Mouse (Mus musculus) left cerebral cortex, adult 18-20 months (tissue): Measurements from ENCODE around the gene Id1. TPM values are rescaled to one million over a fixed set of nuclear protein-coding genes. Genes with fewer than 3 reads are reported as not detected.

Experiments used
- DNase-seq, 2 experiments: peaks; one replicate each; pipeline ENCODE4 v3.0.0; 2021 to 2022; ENCODE audit warnings: low spot score in 2 of 2, mixed read lengths in 1 of 2
- long read RNA-seq, 2 experiments: library from polyadenylated mRNA; stranded (forward); transcript quantifications; one replicate each; pipeline ENCODE4 v2.0.0; 2021
- total RNA-seq, 2 experiments: library from RNA; stranded (reverse); gene quantifications; 2 replicates each; pipeline ENCODE4 v1.2.3; 2021

Gene Id1
- total RNA-seq, result 10 to 100 TPM; 20.6 to 27.2 TPM
- long read RNA-seq, experiment 1, transcript Id1-201 (2 exons, 934 nt), result major isoform, 10 of 11 reads
- long read RNA-seq, experiment 1, partial matches to known transcripts, result 0 of 11 reads
- long read RNA-seq, experiment 1, other reads (novel, unspliced or antisense), result 1 of 11 reads
- long read RNA-seq, experiment 2, transcript Id1-201 (2 exons, 934 nt), result major isoform, 5 of 5 reads
- long read RNA-seq, experiment 2, partial matches to known transcripts, result 0 of 5 reads
- long read RNA-seq, experiment 2, other reads (novel, unspliced or antisense), result 0 of 5 reads

DNA sequence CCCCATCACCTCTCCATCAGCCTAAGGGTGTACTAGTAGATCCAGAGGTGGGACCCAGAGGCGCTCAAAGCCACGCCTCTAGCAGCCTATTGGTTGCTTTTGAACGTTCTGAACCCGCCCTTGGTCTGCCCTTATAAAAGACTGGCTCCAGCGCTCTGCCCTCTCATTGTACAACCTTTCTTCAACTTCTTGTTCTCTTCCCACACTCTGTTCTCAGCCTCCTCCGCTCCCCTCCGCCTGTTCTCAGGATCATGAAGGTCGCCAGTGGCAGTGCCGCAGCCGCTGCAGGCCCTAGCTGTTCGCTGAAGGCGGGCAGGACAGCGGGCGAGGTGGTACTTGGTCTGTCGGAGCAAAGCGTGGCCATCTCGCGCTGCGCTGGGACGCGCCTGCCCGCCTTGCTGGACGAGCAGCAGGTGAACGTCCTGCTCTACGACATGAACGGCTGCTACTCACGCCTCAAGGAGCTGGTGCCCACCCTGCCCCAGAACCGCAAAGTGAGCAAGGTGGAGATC is at the start of gene Id1:
Id1 (plus strand) TSS at position 162 of the 512 bp plus-strand sequence.
- peak; percentile 38 to 44 for DNase-seq

DNA sequence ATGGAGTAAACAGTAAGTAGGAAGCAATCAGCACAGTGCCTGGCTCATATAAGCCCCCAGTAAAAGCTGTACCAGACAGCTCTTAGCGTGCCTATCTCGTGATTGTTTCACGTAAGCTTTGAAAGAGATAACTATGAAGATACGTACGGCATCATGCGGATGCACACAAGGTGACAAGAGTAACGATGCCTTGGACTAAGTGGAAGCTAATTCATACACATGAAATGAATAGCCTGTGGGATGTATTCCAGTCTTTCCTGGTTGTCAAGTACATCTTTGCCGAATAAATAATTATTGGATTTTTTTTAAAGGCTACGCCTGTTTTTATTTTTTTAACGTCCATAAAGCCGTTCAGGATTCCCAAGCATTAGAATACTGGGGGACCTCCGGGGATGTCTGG is 49.7 kb upstream of the Id1 start:
- DNase-seq, result no peak

DNA sequence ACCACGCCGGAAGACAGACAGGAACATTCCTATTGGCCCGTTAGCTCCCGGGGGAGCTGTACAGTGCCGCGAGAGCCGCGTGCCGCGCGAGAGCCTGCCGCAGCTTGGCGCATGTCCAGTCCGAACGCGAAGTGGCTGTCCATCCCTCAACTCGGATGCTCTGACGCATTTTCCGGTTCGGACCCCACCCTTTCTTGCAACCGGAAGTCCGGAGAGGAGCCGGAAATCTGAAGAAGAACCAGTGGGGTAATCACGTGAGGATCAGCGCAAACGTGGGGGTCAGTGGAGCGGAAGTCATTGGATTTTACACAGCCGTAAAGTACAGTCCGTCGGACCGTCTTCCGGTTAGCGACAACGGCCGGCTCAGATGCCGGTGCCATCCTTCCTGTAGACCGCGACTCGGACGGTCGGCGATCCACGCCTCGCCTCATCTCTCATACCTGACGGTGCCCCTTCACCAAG is 49.2 kb upstream of the Id1 start, which contains the start of gene Mcts2:
Mcts2 (plus strand) TSS at position 230 of the 462 bp plus-strand sequence.
- peak; percentile 87 to 94 for DNase-seq

DNA sequence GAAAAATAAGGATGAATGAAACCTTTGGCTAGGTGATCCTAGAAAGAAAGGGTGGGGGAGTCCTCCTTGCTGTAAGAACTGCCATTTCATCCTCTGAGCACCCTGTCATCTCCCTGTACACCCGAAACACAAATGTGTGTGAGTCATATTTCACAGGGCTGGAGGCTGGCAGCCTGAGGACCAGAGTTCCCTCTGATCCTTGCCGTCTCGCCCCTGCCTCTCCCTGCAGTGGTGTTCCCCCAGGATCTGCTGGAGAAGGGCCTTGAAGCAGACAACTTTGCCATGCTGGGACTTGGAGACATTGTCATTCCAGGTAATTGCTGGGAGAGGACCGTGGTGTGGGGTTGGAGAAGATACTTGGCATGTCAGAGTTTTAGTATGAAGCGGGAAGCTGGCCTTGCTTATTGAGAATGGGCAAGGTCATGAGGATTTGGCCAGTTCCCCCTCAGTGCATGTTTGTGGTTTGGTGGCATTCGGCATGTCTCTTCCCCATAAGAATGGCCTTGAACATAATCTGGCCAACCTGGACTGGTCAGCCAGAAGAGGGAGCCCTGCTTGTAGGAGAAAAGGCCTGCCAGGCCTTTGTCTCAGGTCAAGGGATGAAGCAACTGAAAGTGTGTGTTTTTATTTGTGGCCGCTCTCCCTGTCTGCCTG is 44.4 kb upstream of the Id1 start:
- no peak for DNase-seq

DNA sequence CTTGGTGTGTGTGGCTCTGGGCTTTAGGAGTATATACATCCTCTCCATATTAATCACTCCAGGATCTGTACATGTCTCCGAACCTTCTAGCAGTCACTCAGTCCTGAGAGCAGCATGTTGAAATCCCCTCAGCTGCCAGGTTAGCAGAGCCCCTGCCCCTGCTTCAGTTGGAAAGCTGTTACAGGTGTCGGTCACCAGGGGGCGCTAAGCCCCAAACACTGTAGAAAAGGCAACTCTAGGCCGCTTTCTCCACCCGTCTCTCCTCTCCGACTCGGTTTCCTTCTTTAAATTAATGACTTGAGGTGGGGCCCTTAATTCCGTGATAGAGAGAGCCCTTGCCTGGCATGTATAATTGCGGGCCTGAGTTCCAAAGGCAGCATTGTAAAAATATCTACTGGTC is 42.8 kb upstream of the Id1 start:
- peak; percentile 62 to 71 for DNase-seq

DNA sequence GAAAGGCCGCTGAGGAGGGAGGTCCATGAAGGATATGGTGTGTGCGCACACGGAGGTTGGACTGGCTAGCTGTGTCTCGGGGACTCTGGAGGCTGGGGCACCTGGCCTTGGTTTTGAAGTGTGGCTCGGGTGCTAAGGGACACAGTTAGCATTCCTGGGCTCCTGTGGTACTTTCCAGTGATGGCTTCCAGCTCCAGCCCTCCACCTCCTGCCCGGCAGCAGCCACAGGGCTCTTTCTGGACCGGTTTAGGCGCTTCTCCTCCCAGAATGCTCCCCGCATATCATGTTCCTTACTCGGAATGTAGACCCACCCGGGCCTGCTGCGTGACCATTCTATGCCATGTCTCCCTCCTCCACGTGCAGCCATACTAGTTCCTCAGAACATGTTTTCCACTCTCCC is 42.3 kb upstream of the Id1 start:
- DNase-seq, result no peak

DNA sequence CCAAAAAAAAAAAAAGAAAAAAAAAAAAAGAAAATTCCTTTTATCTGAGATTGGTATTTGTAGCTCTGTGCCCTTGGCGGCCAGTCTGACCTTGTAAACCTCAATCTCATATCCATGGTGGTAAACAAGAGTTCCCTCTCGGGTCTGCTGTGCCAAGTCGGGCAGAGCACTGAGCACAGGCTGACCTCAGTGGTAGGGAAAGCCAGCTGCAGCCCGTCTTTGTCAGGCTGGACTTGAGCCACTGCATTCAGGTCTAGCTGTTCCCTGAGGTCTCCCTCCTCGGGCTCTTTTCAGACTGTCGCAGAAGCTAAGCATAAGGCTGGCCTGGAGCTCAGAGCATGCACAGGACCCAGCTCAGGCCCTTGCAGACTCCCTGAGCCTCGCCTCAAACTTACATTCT is 41.3 kb upstream of the Id1 start:
- no peak for DNase-seq

DNA sequence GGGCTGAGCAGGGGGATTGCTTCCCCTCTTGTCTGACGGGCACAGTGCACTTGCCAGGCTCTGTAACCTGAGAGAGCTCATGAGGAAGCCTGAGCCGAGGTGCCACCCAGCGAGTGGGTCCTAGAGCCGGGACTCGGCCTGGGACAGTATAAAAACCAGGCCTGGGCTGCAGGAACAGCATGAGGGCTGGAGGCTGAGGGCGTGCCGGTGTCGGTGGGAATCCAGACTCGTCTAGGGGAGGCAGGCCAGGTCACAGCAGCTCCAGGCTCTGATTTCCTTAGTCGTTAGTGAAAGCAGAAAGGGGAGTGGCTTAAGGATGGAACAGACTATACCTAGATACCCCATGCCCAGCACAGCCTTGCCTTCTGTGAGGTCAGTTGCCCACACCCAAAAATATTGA is 40.0 kb upstream of the Id1 start:
- no peak for DNase-seq

DNA sequence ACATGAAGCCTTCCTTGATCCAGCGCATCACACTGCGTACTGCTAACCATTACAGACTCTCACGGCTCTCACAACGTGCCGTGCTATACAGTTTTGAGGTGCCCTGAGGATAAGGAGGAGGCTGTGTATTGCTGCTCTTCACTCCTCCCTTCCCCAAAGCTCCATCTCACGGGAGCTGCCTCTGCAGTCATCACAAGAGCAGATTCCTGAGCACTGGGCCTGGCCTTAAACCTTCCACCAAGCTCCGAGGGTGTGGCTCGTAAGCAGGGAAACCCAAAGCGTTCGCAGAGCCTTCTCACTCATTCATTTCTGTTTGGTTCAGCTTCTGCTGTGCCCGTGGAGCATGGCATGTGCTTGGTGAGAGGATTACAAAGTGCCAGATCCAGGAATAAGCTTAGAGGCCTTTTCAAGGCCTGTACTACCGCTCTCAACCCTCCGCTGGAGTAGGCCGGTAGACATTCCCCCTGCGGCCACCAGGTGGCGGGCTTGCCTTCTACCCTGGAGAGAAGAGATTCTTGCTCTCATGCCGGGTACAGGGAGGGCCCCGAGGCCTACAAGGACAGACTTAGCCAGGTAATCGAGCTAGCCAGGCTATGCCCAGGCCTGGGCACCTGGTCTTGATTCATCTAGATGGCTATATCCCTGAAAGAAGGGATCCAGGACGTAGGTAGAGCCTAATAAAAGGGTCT is 39.4 kb upstream of the Id1 start:
- DNase-seq, result peak; percentile 92 to 95

DNA sequence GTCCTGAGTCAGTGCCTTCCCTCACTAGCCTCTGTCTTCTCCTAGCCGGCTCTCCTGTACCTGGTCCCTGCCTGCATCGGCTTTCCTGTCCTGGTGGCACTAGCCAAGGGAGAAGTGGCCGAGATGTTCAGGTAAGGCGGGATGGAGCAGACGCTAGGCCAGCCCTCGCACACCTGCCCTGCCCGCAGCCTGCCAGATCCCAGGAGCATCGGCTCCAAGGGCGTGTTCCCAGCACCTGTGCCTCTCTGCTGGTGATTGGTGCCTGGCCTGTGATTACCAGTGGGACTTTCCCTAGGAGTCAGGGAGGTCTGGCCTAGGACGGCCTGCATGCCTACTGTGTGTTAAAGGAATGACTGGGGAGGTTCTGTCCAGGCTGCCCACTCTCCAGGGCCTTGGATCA is 35.9 kb upstream of the Id1 start:
- DNase-seq, result no peak

DNA sequence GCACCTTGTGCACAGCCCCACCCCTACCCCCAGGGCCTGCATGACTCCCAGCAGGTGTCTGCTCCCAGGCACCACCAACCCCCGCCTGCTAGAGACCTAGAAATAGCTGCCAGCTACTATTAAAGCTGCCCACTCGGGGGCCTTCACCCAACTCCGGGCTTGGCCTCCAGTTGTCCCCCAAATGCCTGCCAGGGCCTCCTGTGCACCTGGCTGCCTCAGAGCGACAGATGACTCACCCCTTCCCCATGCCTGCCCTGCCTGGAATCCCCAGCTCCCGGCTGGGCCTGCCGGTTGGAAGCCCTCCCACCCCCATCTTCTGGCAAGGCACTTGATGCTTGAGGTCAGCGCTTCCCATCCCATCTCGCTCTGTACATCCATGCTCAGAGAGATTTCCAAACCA is 35.3 kb upstream of the Id1 start:
- no peak for DNase-seq

DNA sequence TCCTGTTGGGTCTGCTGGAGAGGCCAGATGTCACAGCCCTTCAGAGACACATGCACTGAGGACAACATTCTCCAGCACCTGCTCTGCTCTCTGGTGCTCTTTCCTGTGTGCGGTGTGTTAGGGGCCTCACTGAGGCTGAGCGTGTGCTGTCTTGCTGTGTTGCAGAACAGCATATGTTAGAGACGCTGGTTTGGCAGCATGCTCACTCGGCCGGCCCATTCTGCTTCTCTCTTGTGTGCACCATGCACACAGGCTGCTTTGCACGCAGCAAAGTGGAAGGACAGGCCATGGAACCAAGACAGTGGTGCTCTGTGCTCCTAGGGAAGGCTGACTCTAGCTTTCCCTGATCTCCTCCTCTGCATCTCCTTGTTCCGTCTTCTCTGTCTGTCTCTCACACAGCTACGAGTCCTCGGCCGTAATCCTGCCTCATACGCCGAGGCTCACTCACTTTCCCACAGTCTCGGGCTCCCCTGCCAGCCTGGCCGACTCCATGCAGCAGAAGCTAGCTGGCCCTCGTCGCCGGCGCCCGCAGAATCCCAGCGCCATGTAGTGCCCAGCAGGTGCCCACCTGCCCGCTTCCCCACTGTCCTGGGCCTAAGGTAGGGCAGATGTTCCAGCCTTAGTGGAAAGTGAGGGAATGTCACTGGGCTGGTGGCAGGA is 32.3 kb upstream of the Id1 start:
- no peak for DNase-seq

DNA sequence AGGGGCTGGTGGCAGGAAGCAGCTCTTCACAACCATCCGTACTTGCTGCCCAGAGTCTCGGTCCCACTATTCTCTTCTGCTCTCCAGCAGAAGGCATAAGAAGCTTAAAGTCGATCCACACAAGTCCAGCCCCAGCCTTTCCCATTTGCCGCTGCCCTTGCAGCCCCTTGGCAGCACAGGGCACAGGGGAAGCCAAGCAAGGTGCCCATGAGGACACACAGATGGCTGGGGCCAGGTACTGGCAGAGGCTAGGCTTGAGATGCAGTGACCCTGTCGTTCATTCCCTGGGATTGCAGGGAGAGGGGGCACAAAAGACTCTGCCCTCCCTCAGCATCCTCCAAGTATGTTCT is 31.8 kb upstream of the Id1 start:
- DNase-seq, result no peak

DNA sequence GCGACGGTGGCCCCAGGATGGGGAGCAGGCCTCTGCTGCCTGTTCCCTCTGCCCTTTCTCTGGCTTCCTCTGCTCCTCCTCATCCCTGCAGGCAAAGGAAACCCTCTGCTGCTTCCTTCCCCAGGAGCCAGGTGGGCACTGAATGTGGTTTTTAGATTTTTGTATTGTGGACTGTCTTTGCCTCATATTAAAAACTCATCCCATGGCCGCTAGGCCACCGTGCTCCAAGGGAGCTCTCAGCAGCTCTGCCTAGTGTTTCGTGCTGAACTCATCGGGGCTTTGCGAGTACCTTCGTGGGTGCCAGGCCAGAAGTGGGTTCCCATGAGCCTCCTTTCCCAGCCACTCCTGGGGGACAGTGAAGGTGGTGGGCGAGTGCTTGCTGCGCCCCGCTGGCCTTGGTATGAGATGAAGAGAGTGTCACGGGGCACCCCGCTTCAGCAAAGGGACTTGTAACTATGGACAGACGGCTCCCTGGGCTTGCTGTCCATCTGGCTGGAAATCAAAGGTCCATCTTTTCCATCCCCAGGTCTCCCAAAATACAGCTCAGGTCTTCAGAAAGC is 31.2 kb upstream of the Id1 start:
- no peak for DNase-seq

DNA sequence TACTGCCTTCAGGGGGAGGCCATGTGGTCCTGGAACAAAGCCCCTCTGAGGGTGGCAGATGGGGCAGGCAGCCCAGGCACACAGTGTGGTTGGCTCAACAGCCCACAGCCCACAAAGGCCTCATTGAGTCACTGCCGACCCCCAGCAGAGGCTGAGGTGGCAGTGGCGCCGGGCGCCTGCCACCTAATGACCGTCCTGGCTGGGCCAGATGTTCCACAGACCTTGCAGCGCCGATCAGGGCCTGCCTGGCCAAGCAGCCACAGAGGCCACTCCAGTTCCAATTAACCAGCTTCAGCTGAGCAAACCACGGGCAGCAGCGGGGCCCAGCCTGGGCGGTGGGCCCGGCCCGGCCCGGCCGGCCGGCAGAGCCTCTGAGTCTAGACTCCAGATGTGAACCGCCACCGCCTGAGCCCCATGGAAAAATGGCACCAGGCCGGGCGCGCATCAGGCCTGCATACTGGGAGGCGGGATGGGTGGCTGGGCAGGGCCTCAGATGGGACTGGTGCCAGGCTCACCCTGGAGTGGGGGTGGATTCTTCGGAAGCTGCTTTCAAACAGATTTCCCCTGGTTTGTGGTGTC is 30.0 kb upstream of the Id1 start:
- peak; percentile 38 to 55 for DNase-seq

DNA sequence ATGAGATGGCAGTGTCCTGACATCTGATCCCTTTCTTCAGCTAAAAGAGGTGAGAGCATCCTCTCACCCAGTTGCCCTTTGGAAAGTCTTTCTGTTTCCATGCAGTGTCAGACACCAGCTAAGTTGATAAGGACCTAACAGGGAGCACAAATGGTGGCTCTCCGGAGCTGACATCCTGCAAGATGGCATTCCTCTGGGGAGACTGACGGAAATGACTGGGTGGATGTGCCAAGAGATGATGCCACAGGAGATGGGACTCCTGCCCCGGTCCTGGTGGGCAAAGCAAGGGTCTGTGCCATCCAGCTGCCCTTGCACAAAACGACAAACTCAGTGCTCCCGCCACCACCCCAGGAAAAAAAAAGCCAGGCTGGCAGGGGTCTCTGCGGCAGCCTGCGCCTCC is 28.9 kb upstream of the Id1 start:
- no peak for DNase-seq

DNA sequence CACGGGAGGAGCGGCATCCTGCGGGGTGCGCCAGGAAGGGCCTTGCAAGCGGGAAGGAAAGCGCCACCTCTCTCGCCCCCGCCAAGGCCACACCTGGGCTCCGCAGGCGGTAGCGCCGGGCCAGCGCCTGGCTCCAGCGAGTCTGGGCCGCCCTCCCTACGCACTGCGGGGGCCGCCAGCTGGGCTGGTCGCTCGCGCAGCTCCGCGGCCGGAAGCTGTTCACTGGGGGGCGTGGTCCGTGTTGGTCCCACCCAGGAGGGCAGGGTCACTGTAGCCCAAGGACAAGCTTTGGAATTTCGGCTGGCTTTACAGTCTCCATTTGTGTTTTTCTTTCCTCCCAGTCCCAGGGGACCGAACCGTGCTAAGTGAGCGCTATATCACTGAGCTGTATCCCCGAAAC is 28.4 kb upstream of the Id1 start:
- DNase-seq, result peak; percentile 75 to 78

DNA sequence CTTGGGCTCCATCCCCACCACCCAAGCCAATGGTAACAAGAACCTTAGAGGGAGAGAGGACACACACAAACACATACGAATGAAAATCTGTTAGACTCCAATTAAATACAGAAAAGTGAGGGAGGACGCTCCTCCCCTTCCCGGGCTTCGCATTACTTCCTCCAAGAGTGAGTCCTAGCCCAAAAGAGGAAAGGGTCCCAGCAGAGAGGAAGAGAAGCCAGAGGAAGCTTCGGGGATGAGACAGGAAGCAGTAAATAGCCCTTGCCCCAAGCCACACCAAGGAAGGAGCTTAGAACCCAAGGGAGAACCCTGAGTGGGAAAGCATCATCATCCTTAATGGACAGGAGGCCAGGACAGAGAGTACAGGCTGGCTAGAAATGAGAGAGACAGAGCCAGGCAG is 27.0 kb upstream of the Id1 start:
- no peak for DNase-seq

DNA sequence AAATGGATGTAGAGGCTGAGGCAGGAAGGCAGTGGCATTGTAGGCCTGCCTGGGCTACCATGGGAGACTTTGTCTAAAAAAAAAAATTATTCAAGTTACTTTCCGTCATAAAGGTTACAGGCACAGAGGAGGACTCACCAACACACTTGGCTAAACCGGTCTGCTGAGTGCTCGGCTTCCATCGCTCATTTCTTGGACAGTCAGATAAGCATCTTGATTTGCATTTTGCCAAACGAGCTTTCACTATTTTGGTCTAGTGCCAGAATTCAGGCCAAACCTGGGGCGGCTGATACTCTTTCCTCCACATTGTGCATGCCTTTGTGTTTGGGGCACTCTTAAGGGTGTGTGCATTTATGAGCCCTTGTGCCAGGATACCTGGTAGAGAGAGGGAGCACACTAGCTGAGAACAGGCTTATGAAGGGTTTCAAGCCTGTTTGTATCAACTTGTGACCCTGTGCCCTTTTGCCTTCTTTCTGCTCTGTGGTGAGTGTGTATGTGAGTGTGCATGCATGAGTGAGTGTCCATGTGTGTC is 19.7 kb upstream of the Id1 start:
- DNase-seq, result no peak

DNA sequence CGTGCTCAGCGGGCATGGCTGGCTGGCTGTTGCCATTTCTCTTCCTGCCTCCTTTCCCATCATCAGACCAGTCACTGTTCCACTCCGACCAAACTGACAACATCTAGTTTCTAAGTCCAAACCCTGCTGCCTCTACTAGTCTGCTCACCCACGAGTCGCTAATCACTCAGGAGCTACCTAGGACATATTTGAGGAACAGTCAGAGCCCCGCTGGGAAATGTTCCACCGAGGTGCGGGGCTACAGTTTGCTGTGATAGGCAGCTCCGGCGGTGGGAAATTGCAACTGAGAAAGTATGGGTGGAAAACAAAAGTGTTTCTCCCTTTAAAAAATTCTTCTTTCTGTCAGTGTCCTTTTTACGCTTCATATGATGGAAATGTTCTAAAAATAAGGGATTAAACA is 18.4 kb upstream of the Id1 start:
- no peak for DNase-seq

DNA sequence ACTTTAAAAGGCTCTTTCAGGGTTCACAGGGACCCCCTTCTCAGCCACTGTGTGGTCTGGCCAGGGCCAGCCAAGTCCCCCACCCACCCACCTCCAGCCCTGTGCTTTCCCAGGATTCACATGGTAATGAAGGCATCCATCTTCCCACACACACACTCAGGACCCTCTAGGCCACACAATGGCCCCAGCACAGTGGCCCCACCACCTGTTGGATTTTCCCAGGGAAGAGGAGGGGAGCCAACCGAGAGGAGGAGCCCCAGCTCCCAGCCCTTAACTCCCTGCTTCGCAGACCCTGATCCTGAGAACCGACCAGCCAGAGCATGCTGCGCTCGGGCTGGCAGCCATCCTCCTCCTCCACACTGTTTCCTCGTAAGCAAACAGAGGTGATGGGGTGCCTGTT is 18.0 kb upstream of the Id1 start:
- DNase-seq, result no peak
